Mouse (Mus musculus): Measurements from ENCODE around the gene Wipf1.
"Not testable (repeated sequence)": the region's sequence is repeated elsewhere in the genome, so short reads cannot be mapped to it uniquely, and the experiment has no call there.

The Wipf1 gene

GRCm38 (mm10) chr2:73507886-73508285, 21.6 kb downstream of the Wipf1 start:
- DNase-seq (ENCODE audit: low read depth) = no peak

DNA sequence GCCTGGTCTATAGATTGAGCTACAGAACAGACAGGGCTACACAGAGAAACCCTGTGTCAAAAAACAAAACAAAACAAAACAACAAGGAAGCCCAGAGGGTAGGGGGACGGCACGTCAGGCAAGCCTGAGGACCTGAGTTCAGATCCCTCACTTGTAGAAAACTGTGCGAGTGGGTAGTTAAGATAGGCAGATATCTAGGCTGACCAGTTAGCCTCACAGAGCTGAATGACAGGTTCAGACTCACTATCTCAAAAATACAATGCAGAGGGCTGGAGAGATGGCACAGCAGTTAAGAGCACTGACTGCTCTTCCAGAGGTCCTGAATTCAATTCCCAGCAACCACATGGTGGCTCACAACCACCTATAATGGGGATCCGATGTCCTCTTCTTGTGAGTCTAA, 23.2 kb downstream of the Wipf1 start:
- DNase-seq (ENCODE audit: low read depth) = not testable (repeated sequence)

DNA sequence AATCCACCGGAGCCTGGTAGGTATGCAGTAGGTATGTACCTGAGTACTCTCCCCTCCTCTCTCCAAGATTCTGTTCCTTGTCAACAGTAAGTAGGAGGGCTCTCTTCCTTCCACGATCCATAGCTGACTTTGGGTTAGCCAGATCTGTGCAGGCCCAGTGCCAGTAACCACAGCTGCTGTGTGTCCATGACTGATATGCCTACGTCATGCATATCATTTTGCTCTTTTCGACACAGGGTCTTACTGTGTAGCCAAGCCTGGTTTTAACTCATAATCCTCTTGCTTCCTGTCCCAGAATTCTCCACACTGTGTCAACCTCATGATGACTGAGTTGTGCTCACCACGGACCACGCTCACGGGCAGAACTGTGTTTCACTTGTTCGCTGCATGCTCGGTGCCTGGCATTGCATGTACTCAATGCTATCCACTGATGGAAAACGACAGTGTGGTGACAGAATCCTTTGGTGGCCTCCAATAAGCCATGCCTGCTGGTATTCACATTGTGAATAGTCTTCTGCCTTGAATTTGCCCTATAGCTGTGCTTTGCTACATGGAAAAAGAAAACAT, 26.6 kb downstream of the Wipf1 start:
- DNase-seq (ENCODE audit: low read depth) = no peak

- DNase-seq (ENCODE audit: low read depth) = no peak
Observed at GRCm38 (mm10) chr2:73500864-73501263, 28.7 kb downstream of the Wipf1 start.

DNA sequence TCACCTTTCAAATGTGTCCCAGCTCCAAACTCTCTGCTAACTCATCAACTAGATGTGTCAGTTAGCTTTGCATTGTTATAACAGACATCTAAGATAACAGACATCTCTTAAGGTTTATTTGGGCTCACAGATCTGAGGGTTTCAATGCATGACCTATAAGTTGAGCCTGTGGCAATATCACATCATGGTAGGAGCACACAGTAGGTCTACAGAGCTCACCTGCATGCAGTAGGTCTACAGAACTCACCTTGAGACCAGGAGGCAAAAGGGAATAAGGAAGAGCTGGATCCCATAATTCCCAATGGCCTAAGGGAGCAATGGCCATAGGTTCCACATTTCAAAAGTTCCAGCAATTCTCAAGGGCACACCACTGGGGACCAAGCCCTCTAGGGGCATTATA, 31.2 kb downstream of the Wipf1 start:
- DNase-seq (ENCODE audit: low read depth) = no peak

DNA sequence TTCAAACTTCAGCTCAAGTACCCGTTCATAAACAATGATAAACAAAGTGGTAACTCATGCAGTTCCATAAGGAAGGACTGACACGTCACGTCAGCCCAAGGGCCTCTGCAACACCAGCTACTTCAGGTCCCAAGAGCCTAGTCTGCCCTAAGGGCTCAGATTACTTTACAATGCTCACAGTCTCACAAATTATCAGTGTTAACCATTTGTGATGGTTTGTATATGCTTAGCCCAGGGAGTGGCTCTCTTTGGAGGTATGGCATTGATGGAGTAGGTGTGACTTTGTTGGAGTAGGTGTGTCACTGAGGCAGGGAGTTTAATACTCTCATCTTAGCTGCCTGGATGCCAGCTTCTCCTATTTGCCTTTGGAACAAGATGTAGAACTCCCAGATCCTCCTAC, 32.0 kb downstream of the Wipf1 start:
- DNase-seq (ENCODE audit: low read depth) = no peak

DNA sequence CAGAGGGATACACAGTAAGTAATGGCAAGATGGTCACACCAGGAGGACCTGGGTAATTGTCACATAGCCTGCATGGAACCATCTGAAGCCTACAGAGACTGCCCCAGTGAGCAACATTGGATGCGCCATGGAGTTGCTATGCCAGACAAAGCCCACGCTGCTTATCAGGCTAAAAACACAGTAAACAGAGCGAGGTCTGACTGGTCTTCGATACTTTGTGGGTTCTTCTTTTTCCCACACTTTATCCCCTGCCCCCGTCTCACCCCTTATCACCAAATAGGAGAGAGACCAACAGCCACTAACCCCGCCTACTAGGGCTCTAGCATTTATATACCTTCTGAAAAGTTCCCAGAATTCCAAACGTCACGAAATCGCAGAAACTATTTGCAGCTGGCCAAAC, 32.6 kb downstream of the Wipf1 start:
- DNase-seq (ENCODE audit: low read depth) = no peak

DNA sequence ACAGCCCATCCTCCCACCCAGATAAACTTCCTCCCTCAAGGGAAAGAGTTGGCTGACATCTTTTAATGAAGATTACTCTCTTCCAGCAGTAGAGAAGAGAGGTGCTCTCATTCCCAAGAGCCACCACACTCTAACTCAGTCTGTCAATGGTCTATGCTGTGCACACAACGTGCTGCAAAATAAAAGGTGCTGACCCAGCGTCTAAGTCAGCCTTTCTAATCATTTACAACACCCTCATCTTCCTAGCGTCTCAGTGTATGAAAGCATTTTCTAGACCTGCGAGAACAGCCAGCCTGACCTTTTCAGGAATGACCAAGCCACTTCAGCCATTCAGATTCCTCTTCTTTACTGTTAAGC, 33.2 kb downstream of the Wipf1 start:
- DNase-seq (ENCODE audit: low read depth) = no peak

DNA sequence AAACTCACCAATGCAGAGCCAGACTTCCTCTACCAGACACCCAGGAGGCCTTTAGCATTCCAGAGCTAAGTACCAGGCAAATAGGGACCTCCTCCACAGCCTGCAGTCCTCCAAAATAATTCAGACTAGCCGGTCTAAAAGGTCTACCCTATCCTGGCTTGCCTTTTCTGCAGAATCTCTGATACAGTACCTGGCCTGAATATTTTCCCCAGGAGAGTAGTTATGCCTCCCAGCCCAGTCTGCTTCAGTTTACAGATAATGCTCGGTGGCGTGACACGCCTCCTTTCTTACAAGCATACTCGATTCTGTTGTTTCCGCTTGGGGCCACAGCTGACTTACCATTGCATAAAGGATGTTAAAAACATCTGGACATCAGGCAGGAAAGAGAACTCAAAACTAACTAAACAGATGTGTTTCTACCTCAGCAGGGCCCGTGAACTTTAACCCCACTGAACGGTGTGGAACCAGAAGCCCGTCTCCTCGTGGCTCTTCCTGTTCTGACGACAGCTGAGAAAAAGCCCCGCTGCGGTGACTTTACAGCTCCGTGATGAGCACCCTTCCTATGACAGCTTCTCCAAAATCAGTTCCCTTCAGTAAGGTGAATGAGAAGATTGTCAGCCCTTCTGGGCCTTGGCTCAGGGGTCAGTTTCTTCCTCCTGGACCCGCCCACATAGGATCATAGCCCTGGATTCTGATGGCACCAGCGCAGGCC, 33.8 kb downstream of the Wipf1 start:
- DNase-seq (ENCODE audit: low read depth) = peak; percentile 90

- DNase-seq (ENCODE audit: low read depth) = no peak
Observed at GRCm38 (mm10) chr2:73493517-73493916, 36.0 kb downstream of the Wipf1 start.

DNA sequence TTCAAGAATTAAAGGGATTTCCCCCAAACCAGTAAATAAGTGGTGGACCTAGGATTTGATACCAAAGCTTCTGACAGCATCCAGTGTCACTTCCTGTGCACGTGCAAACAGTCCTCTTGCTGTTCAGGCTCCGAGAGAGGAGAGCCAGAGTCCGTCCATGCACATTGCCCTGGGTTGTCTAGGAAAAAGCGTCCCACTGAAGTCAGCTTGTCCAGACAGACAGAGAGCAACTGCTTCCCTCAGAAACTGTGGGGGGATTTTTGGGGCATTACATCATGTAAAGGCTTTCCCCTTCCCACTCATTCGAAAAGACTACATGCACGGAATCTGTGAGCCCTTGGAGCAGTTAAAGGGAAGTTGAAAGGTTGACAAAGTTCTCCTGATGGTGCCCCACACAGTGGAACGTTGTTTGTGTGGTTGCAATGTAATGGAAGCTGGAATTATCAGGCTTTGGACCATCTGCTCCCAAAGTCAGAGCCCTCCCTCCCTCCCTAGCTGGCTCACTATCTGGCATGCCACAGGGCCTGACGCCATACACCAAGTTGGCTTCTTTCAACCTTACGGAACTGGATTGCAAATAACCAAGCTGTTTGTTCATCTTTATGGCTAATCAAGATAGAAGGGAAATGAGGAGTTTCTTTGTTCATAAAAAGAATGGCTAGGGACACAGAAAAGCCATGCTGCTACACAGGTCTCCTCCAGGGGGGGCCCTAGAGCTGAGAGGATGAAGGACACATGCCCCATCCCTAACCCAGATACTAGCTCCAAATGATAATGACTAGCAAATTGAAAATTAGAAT, 37.9 kb downstream of the Wipf1 start:
- DNase-seq (ENCODE audit: low read depth) = peak; percentile 82

- DNase-seq (ENCODE audit: low read depth) = no peak
Observed at GRCm38 (mm10) chr2:73490466-73490865, 39.1 kb downstream of the Wipf1 start.

DNA sequence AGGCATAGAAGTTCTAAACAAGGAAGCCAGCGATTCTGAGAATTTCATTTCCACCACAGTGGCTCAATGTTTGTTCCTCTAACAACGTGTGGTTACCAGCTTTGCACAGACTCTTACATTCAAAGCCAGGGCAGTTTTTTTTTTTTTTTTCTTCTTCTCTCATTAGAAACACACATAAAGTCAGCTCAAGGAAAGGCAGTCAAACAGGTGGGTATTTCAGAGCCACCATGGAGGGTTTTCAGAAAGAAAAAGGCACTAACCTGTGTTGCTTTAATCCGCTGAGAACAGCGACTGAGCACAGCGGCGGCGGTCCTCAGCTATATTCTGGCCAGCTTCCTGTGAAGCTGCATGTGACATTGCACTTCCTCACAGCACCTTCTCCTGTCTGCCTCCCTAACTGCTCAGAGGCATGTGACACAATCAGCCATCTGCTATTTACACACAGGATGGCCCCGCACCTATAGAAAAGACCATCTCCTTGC, 43.4 kb downstream of the Wipf1 start:
- DNase-seq (ENCODE audit: low read depth) = peak; percentile 79

GRCm38 (mm10) chr2:73485236-73486119, 44.1 kb downstream of the Wipf1 start:
- DNase-seq (ENCODE audit: low read depth) = peak; percentile 89

GRCm38 (mm10) chr2:73484561-73485235, 44.8 kb downstream of the Wipf1 start:
- no peak for DNase-seq (ENCODE audit: low read depth)

DNA sequence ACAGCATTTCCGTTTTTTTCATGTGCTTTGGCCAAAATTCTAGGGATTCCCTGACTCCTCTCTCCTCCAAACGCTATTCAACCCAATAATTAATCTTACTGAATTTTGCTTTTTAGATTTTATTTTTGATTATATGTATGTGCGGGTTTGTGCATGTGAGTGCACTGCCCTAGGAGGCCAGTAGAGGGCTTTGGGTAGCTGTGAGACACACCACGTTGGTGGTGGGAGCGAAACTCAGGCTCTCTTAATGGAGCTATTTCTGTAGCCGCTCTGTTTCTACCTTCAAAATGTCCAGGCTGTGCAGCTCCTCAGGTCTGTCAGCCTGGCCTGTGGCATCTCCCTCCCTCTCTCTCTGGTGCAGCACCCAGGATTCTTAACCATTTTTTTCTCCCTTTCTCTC, 50.7 kb downstream of the Wipf1 start:
- no peak for DNase-seq (ENCODE audit: low read depth)

GRCm38 (mm10) chr2:73477501-73477900, 52.0 kb downstream of the Wipf1 start:
- DNase-seq (ENCODE audit: low read depth) = no peak

DNA sequence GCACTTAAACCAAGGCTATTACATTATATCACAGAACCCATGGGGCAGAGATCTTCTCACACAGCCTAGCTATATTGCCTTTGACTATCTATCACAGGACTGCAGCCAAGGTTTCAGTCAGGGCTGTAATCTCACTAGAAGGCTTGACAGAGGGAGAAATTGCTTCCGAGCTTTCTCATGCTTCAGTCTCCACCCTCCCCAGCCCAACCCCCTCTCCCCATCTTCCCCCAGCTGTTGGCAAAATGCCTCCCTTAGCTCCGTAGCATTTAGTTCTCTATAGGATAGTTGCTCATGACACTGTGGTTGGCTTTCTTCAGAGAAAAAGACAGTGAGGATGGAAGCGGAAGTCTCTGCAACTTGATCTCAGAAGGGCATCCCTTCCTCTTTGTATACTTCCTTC, 54.0 kb downstream of the Wipf1 start:
- no peak for DNase-seq (ENCODE audit: low read depth)

- DNase-seq (ENCODE audit: low read depth) = peak; percentile 82
Observed at GRCm38 (mm10) chr2:73472130-73472529, 57.4 kb downstream of the Wipf1 start.

GRCm38 (mm10) chr2:73470146-73470630, 59.3 kb downstream of the Wipf1 start:
- DNase-seq (ENCODE audit: low read depth) = peak; percentile 89

DNA sequence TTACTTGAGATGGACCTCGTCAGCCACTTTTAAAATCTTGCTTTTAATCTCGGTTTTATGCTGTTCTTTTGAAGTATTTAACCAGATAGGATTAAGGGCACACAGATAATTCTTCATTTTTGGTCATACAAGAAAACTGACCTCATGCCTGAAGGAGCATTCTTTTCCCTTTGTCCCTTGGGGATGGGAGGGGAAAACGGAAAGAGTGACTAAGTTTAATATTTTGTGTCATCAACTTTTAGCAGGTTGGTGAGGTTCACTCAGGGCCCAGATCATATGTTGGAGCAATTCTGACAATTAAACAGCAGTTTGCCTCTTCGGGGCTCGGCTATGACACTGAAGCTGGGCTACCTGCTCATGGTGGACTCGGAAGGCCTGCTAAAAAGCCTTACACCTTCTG, 60.0 kb downstream of the Wipf1 start:
- no peak for DNase-seq (ENCODE audit: low read depth)
